In the genomic region with DNA sequence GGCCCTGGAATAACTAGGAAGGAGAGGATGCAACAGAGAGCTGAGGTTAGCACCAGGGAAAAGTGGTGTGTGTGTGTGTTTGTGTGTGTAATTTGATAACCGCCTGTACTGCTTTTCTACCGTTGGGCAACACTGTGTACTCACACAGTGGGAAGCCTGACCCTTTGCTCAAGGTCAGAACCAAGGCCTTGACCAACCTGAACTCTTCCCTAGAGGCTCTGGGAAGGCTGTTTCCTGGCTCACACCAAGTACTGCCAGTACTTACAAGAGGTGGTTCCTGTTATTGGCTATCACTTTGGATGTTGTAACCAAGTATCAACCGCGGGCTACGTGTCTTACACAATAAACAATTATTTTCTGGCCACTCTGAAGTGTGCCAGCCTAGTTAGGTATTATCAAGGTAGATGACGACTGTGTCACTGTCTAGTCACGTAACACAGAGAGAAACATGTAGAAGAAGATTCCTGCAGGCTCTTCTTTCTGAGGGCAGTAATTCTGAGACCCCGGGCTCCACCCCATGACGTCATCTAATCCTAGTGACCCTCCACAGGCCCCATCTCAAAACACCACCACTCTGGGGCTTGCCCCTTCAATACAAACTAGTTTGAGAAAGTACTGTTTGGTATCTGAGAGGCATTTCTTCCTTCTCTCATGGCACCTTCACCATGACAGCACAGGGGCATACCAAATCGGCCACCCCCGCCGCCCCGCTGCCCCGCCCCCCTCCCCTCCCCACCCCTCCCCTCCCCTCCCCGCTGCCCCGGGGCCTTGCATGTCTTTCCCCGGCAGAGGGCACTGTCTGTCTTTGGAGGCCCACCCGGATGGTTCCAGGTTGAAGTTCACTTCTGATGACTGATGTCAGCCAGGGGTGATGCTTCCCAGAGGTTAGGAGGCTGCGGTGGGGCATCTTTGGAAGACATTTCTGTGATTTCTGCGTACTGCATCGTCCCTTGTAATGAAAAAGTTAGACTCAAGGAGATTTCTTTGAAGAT, we compare ENCODE assay signal across 7 mouse cellular contexts.
DNase-seq lines count a peak whose midpoint lies in the region; ATAC-seq and TF ChIP-seq lines count a peak whose summit lies in the region.

No protein-coding gene starts in this region.

- H3K9ac ChIP-seq in limb, embryonic 14.5 days (ENCODE audit: low read depth, low read length, severe bottlenecking) = 0 out of 2 replicates have a peak overlapping the region, but pooled peaks have one; percentile 16
- H3K9ac ChIP-seq in midbrain, embryonic 15.5 days = no peak overlapping the region

- no peak overlapping the region; the same call in 1 of the 2 replicates for H3K4me3 ChIP-seq in limb, embryonic 14.5 days (replicated peaks; ENCODE audit: low read length)
- no peak overlapping the region for H3K4me3 ChIP-seq in midbrain, embryonic 15.5 days

- H3K4me1 ChIP-seq in limb, embryonic 14.5 days (ENCODE audit: control insufficient read depth, insufficient read depth, low read length) = peaks cover 6% of the 10 kb centered on the region; the same call in 1 of the 2 replicates
- H3K4me1 ChIP-seq in midbrain, embryonic 15.5 days = peaks cover 3% of the 10 kb centered on the region; the same call in 1 of the 2 replicates

- ATAC-seq in limb, embryonic 14.5 days (ENCODE audit: low FRiP score, low read depth) = peak; percentile 67
- peak; percentile 54 for ATAC-seq in midbrain, embryonic 15.5 days (replicated peaks)

- H3K9me3 ChIP-seq in limb, embryonic 14.5 days (ENCODE audit: control insufficient read depth, low read length) = peaks cover 5% of the 10 kb centered on the region; the same call in 1 of the 2 replicates
- no peaks in the 10 kb centered on the region for H3K9me3 ChIP-seq in midbrain, embryonic 15.5 days

- no peaks in the 10 kb centered on the region for H3K27me3 ChIP-seq in limb, embryonic 14.5 days (ENCODE audit: control insufficient read depth, insufficient read depth, low read length)
- H3K27me3 ChIP-seq in midbrain, embryonic 15.5 days (replicated peaks) = no peaks in the 10 kb centered on the region

- H3K27ac ChIP-seq in limb, embryonic 14.5 days (replicated peaks; ENCODE audit: low read depth, low read length) = no peak overlapping the region
- H3K27ac ChIP-seq in midbrain, embryonic 15.5 days = no peak overlapping the region

- no peaks in the 10 kb centered on the region for H3K36me3 ChIP-seq in limb, embryonic 14.5 days (ENCODE audit: control insufficient read depth, insufficient read depth, low read length)
- H3K36me3 ChIP-seq in midbrain, embryonic 15.5 days (replicated peaks) = no peaks in the 10 kb centered on the region

- intact Hi-C loops in heart, postnatal 10 days (cut with DNase I) = loop anchor here (2.0 to 10.0 kb wide), 4 partner anchors 64 to 194 kb away; no protein-coding TSS in a partner anchor

- peak overlapping the region; percentile 26 for H3K4me2 ChIP-seq in limb, embryonic 14.5 days (replicated peaks; ENCODE audit: low read depth, low read length, severe bottlenecking)
- peak overlapping the region; percentile 16; the same call in 1 of the 2 replicates for H3K4me2 ChIP-seq in midbrain, embryonic 15.5 days

- no peak for TF ChIP-seq POLR2A in limb, embryonic 14.5 days (IDR thresholded peaks at IDR 0.05; ENCODE audit: borderline replicate concordance, extremely low read depth, insufficient read depth, insufficient read length)

- peak; percentile 46 for DNase-seq in A20 (ENCODE audit: low read depth, low spot score)
- peak; percentile 73 for DNase-seq in CD4-positive, CD25-positive, alpha-beta regulatory T cell, adult 2 months (ENCODE audit: low read depth, low spot score)
- DNase-seq in embryo, embryonic 11 days = peak; percentile 81
- DNase-seq in heart, postnatal 10 days = peak; percentile 38 to 66
- no peak for DNase-seq in limb, embryonic 14.5 days (ENCODE audit: low spot score)
- no peak for DNase-seq in layer of hippocampus, adult 9-11 months

- 45% methylated on average over 15 of the region's 21 CpGs for WGBS in limb, embryonic 14.5 days
- 37% methylated on average over 18 of the region's 21 CpGs for WGBS in midbrain, embryonic 15.5 days

Comparison
In these comparisons a context has a peak if more than half of its experiments do, and no peak if none do; other contexts are left out.
1. DNase-seq: peak in A20 (single experiment), CD4-positive, CD25-positive, alpha-beta regulatory T cell, adult 2 months (single experiment), embryo, embryonic 11 days (single experiment) and heart, postnatal 10 days (2 of 2); none in limb, embryonic 14.5 days (single experiment) and layer of hippocampus, adult 9-11 months (single experiment).